Mouse (Mus musculus) MEL (cell line): ENCODE results near the gene Ptchd1.

Source experiments
- CTCF ChIP-seq, 3 experiments: IDR thresholded peaks in 2 of 3; conservative IDR thresholded peaks in 1 of 3; 2 replicates each; pipeline ENCODE4 v1.5.1; 2011 to 2012; ENCODE audit warnings: low read length in 3 of 3, low read depth in 2 of 3, mild to moderate bottlenecking in 2 of 3, improper control_type of control experiment in 1 of 3, inconsistent platforms in 1 of 3, mixed read lengths in 1 of 3, moderate library complexity in 1 of 3; ENCODE audit not compliant: control insufficient read depth in 1 of 3, insufficient read depth in 1 of 3, poor library complexity in 1 of 3, severe bottlenecking in 1 of 3
- E2F4 ChIP-seq: IDR thresholded peaks from 2 replicates; pipeline ENCODE4 v1.6.1; 2011; ENCODE audit warnings: low read depth, low read length, improper control_type of control experiment, borderline replicate concordance
- EP300 ChIP-seq, 2 experiments: IDR thresholded peaks; 2 replicates each; pipeline ENCODE4 v1.6.1; 2011; ENCODE audit warnings: improper control_type of control experiment in 2 of 2, low read length in 2 of 2, low read depth in 1 of 2, mild to moderate bottlenecking in 1 of 2
- ETS1 ChIP-seq: IDR thresholded peaks from 2 replicates; pipeline ENCODE4 v1.6.1; 2012; ENCODE audit warnings: low read depth, mild to moderate bottlenecking, inconsistent platforms, low read length, improper control_type of control experiment, moderate library complexity
- MAFK ChIP-seq: IDR thresholded peaks from 2 replicates; pipeline ENCODE4 v1.6.1; 2011; ENCODE audit warnings: low read depth, mild to moderate bottlenecking, low read length, improper control_type of control experiment, borderline replicate concordance
- MAX ChIP-seq: IDR thresholded peaks from 2 replicates; pipeline ENCODE4 v1.6.1; 2011; ENCODE audit warnings: low read length, improper control_type of control experiment
- NELFE ChIP-seq: IDR thresholded peaks from 2 replicates; pipeline ENCODE4 v1.6.1; 2011; ENCODE audit warnings: low read depth, low read length, improper control_type of control experiment
- POLR2A ChIP-seq, 2 experiments: IDR thresholded peaks; 2 replicates each; pipeline ENCODE4 v1.6.1; 2011 to 2012; ENCODE audit warnings: low read length in 2 of 2, mild to moderate bottlenecking in 2 of 2, control low read depth in 1 of 2, improper control_type of control experiment in 1 of 2, low read depth in 1 of 2, moderate library complexity in 1 of 2; ENCODE audit not compliant: control insufficient read depth in 1 of 2, insufficient read depth in 1 of 2, poor library complexity in 1 of 2
- POLR2AphosphoS2 ChIP-seq: IDR thresholded peaks from 2 replicates; pipeline ENCODE4 v1.6.1; 2011; ENCODE audit warnings: low read length, improper control_type of control experiment
- RAD21 ChIP-seq: IDR thresholded peaks from 2 replicates; pipeline ENCODE4 v1.6.1; 2011; ENCODE audit warnings: mild to moderate bottlenecking, low read depth, low read length, improper control_type of control experiment
- RCOR1 ChIP-seq: IDR thresholded peaks from 2 replicates; pipeline ENCODE4 v1.6.1; 2012; ENCODE audit warnings: low read depth, mild to moderate bottlenecking, inconsistent platforms, low read length, improper control_type of control experiment
- USF1 ChIP-seq: IDR thresholded peaks from 2 replicates; pipeline ENCODE4 v1.6.1; 2014; ENCODE audit warnings: low read depth, mild to moderate bottlenecking, inconsistent platforms, low read length, improper control_type of control experiment, moderate library complexity
- ZC3H11A ChIP-seq: IDR thresholded peaks from 2 replicates; pipeline ENCODE4 v1.6.1; 2012; ENCODE audit warnings: low read depth, mild to moderate bottlenecking, inconsistent platforms, low read length, improper control_type of control experiment

DNA sequence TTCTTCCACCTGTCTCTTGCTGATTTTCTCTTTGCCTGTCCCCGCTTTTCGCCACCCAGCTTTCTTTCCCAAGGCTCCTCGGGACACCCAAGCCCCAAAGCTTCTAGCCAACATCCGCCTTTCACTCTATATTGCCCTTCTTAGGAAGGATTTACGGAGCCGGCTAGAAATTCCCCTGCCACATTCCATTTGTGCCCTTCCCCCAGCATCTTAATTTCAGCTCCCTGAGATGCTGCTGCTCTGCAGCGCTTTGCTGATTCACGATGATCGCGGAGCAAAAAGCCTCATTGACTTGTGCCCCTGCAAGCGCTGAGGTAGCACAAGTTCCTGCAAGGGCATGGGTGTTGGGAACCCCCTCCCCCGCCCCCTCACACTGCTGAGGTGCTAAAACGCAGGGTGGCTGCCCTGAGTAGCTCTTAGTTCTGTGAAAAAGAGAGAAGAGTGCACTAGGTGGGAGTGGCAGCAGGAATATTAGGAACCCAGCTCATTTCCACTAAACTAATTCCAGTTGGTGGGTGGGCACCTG is 2.1 kb upstream of the Ptchd1 start:
- TF ChIP-seq CTCF (IDR thresholded peaks at IDR 0.05 in 2 of 3, conservative IDR thresholded peaks at IDR 0.05 in 1 of 3; ENCODE audit: control insufficient read depth in 1 of 3, insufficient read depth in 1 of 3, low read depth in 2 of 3, low read length in 3 of 3, poor library complexity in 1 of 3, severe bottlenecking in 1 of 3) (no peak), RAD21 (no peak), E2F4 (no peak), MAFK (no peak), EP300 (IDR thresholded peaks at IDR 0.05; ENCODE audit: low read depth in 1 of 2, low read length in 2 of 2) (no peak), USF1 (no peak), POLR2A (IDR thresholded peaks at IDR 0.05; ENCODE audit: control insufficient read depth in 1 of 2, insufficient read depth in 1 of 2, low read depth in 1 of 2, low read length in 2 of 2, poor library complexity in 1 of 2) (no peak), NELFE (no peak), ETS1 (no peak), RCOR1 (no peak), MAX (no peak), POLR2AphosphoS2 (no peak), ZC3H11A (no peak)
